Mouse (Mus musculus) forebrain, embryonic 11.5 days (tissue): ENCODE data around the gene Ercc8. TPM values are rescaled to one million over a fixed set of nuclear protein-coding genes. Genes with fewer than 3 reads are reported as not detected.

Experiments used
- ATAC-seq: fragments of 200-750 bp; cut with Nextera tagmentation; replicated peaks from 2 replicates; pipeline ENCODE4 v1.8.0; 2017; ENCODE audit warnings: moderate TSS enrichment; ENCODE audit not compliant: low FRiP score
- DNase-seq: peaks from one replicate; pipeline ENCODE4 v3.0.0-alpha.2; 2017; ENCODE audit warnings: low spot score
- H3K27ac ChIP-seq: fragments of 300-500 bp; sonication (generic); 2 replicates; pipeline ENCODE4 v1.5.1; 2014; ENCODE audit warnings: low read depth, low read length
- H3K27me3 ChIP-seq: fragments of 300-500 bp; sonication (generic); 2 replicates; pipeline ENCODE4 v1.6.1; 2014; ENCODE audit warnings: mild to moderate bottlenecking, low read length, mixed read lengths; ENCODE audit not compliant: control insufficient read depth, insufficient read depth
- H3K36me3 ChIP-seq: fragments of 300-500 bp; sonication (generic); 2 replicates; pipeline ENCODE4 v1.6.1; 2014; ENCODE audit warnings: mild to moderate bottlenecking, low read length, moderate library complexity, mixed read lengths; ENCODE audit not compliant: control insufficient read depth, insufficient read depth
- H3K4me1 ChIP-seq: fragments of 300-500 bp; sonication (generic); replicated peaks from 2 replicates; pipeline ENCODE4 v1.6.1; 2014; ENCODE audit warnings: low read length, mixed read lengths; ENCODE audit not compliant: control insufficient read depth, insufficient read depth
- H3K4me2 ChIP-seq: fragments of 300-500 bp; sonication (generic); 2 replicates; pipeline ENCODE4 v1.6.1; 2014; ENCODE audit warnings: low read depth, mild to moderate bottlenecking, low read length, moderate library complexity, mixed read lengths; ENCODE audit not compliant: severe bottlenecking
- H3K4me3 ChIP-seq: fragments of 300-500 bp; sonication (generic); 2 replicates; pipeline ENCODE4 v1.5.1; 2014; ENCODE audit warnings: low read depth, low read length
- H3K9ac ChIP-seq: fragments of 300-500 bp; sonication (generic); 2 replicates; pipeline ENCODE4 v1.6.1; 2014; ENCODE audit warnings: low read length
- H3K9me3 ChIP-seq: fragments of 300-500 bp; sonication (generic); 2 replicates; pipeline ENCODE4 v1.6.1; 2016; ENCODE audit warnings: low read length, mixed read lengths; ENCODE audit not compliant: control insufficient read depth
- WGBS: fragments of 180-500 bp; shearing (Covaris S2); extraction: QIAGEN DNeasy Blood & Tissue Kit; methylation state at CpG from one replicate; pipeline ENCODE4 v1.1.7; 2014; 5-methylcytosine and 5-hydroxymethylcytosine counted together
- polyA plus RNA-seq: library from polyadenylated mRNA; unstranded; fragments of >200 nt; fragmentation: Nextera tagmentation; extraction: Ambion mirVana; gene quantifications from 2 replicates; pipeline ENCODE4 v1.2.1, GENCODE M21; 2014

Ercc8 gene
- polyA plus RNA-seq, 1 experiment from 2014 or later = 26.7 TPM

DNA sequence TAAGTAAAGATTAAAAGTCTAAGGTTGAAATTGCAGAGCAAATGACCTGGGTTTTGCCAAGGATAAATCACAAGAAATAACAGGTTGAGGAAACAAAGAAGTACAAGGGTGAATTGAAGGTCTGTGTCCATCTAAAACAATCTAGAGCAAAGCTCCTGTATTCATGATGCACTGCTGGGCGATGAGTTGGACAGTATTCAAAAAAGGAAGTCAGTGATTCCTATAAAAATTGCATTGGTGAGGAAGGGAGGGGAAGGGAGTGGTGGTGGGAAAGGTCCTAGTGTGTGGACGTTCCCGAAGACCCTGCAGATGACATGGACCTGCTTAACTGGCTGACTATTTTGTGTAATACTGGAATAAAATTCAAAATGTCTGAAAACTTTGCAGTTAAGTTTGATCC lies 6.1 kb downstream of the Ercc8 start:
- Histone ChIP-seq H3K27ac (no peak overlapping the region), H3K27me3 (no peaks in the 10 kb centered on the region), H3K4me1 (peaks cover 3% of the 10 kb centered on the region; the same call in 1 of the 2 replicates), H3K4me2 (no peak overlapping the region), H3K9me3 (no peaks in the 10 kb centered on the region), H3K4me3 (no peak overlapping the region), H3K9ac (no peak overlapping the region), H3K36me3 (no peaks in the 10 kb centered on the region)
- 92% methylated on average over 3 of the region's 3 CpGs for WGBS
- no peak for DNase-seq
- ATAC-seq = no peak

DNA sequence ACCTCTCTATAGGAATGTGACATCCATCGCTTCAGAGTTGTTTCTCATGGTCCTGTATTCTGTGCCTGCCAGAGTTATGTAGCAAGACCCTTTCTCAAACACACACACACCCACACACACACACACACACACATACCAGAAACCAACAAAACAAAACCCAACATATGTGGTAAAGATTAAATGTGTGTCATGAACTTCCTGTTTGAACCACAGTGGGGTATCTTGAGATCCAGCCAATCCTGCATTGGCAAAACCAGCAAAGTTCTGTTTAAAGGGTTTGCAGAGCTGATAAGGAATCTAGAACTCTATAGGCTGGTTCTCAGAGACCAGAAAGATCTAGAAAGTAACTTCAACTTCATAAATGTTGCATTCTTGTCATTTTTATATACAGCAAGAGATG lies 11.5 kb downstream of the Ercc8 start:
- WGBS = 80% methylated on average over 1 of the region's 1 CpGs
- no peak overlapping the region for H3K4me3 ChIP-seq
- no peaks in the 10 kb centered on the region for H3K9me3 ChIP-seq
- no peak overlapping the region for H3K27ac ChIP-seq
- H3K4me2 ChIP-seq = no peak overlapping the region
- no peak overlapping the region for H3K9ac ChIP-seq
- H3K36me3 ChIP-seq = peaks cover 3% of the 10 kb centered on the region; the same call in 1 of the 2 replicates
- ATAC-seq = no peak
- no peaks in the 10 kb centered on the region for H3K27me3 ChIP-seq
- no peak for DNase-seq
- no peaks in the 10 kb centered on the region for H3K4me1 ChIP-seq

GRCm38 (mm10) chr13:108170511-108170910 lies 12.0 kb downstream of the Ercc8 start:
- no peak for ATAC-seq
- DNase-seq = no peak
- Histone ChIP-seq H3K27ac (no peak overlapping the region), H3K9ac (no peak overlapping the region), H3K36me3 (peaks cover 3% of the 10 kb centered on the region; the same call in 1 of the 2 replicates), H3K9me3 (no peaks in the 10 kb centered on the region), H3K4me3 (no peak overlapping the region), H3K4me1 (no peaks in the 10 kb centered on the region), H3K4me2 (no peak overlapping the region), H3K27me3 (no peaks in the 10 kb centered on the region)
- 92% methylated on average over 8 of the region's 8 CpGs for WGBS

- Histone ChIP-seq H3K36me3 (peaks cover 1% of the 10 kb centered on the region; the same call in 1 of the 2 replicates), H3K4me2 (no peak overlapping the region), H3K27ac (no peak overlapping the region), H3K27me3 (no peaks in the 10 kb centered on the region), H3K4me1 (no peaks in the 10 kb centered on the region), H3K9ac (no peak overlapping the region), H3K9me3 (no peaks in the 10 kb centered on the region), H3K4me3 (no peak overlapping the region)
- WGBS = 90% methylated on average over 8 of the region's 8 CpGs
- DNase-seq (no peak), ATAC-seq (no peak)
Observed at GRCm38 (mm10) chr13:108179618-108180017, 21.1 kb downstream of the Ercc8 start.

DNA sequence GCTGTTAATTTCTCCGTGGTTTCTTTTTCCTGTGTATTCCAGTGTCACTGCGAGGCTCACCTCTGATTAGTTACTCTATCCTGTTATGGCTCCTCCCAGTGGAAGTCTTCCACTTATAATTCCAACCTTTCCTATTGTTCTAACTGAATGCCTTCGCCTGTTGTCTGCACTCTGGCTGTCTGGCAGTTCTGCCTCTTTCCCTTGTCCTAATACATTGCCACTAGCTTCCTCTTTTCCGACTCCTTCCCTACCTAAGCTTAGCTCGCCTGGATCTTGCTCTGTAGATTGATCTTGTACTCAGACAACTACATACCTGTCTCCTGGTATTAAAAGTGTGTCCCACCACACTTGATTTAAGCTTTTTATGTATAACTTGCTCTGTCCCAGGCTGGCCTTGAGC lies 22.3 kb downstream of the Ercc8 start:
- ATAC-seq (no peak), DNase-seq (no peak)
- Histone ChIP-seq H3K4me3 (no peak overlapping the region), H3K4me1 (no peaks in the 10 kb centered on the region), H3K27ac (no peak overlapping the region), H3K9me3 (no peaks in the 10 kb centered on the region), H3K27me3 (no peaks in the 10 kb centered on the region), H3K4me2 (no peak overlapping the region), H3K9ac (no peak overlapping the region), H3K36me3 (peaks cover 4% of the 10 kb centered on the region; the same call in 1 of the 2 replicates)
- WGBS = 91% methylated on average over 5 of the region's 5 CpGs

- H3K9me3 ChIP-seq = no peaks in the 10 kb centered on the region
- ATAC-seq (no peak), DNase-seq (no peak)
- H3K9ac ChIP-seq = no peak overlapping the region
- peaks cover 4% of the 10 kb centered on the region; the same call in 1 of the 2 replicates for H3K36me3 ChIP-seq
- H3K27ac ChIP-seq = no peak overlapping the region
- H3K4me3 ChIP-seq = no peak overlapping the region
- H3K4me1 ChIP-seq = no peaks in the 10 kb centered on the region
- no peak overlapping the region for H3K4me2 ChIP-seq
- no peaks in the 10 kb centered on the region for H3K27me3 ChIP-seq
Observed at GRCm38 (mm10) chr13:108184743-108185255, 26.3 kb downstream of the Ercc8 start.

DNA sequence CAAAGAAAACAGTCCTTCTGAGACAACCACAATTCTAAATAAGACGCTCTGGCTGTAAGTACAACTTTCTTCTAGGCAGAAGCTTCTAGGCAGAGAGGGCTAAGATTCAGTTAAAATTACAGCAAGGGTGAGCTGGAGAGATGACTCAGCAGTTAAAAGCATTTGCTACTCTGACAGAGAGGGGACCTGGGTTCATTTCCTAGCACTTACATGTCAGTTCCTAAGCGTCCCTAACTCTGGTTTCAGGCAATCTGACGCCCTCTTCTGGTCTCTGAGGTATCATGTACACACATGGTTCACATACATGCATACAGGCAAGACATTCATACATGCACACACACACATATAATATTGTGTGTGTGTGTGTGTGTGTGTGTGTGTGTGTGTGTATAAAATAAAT lies 27.0 kb downstream of the Ercc8 start:
- Histone ChIP-seq H3K27me3 (no peaks in the 10 kb centered on the region), H3K36me3 (peaks cover 4% of the 10 kb centered on the region; the same call in 1 of the 2 replicates), H3K9ac (no peak overlapping the region), H3K27ac (no peak overlapping the region), H3K4me3 (no peak overlapping the region), H3K4me1 (no peaks in the 10 kb centered on the region), H3K9me3 (no peaks in the 10 kb centered on the region), H3K4me2 (no peak overlapping the region)
- DNase-seq (no peak), ATAC-seq (no peak)
- 93% methylated on average over 3 of the region's 3 CpGs for WGBS

DNA sequence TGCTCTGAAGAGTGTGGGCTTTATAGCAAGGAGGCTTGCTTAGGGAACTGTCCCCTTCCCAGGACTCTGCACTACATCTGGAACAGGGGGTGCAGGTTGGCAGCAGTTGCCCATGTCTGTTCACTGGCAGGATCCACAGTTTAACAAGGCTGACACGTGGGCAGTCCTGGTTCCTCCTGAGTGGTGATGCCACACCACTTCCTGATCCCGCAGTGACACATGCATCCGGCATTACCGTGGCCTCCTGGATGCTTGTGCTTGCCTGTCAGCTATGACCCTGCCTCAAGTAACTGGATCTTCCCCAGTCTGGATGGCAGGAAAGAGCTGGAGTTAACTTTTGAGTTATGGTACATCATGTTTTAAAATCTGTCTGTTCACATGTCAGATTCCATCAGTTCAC lies 29.5 kb downstream of the Ercc8 start:
- Histone ChIP-seq H3K27me3 (no peaks in the 10 kb centered on the region), H3K36me3 (peaks cover 4% of the 10 kb centered on the region; the same call in 1 of the 2 replicates), H3K4me2 (no peak overlapping the region), H3K27ac (no peak overlapping the region), H3K4me3 (no peak overlapping the region), H3K9me3 (no peaks in the 10 kb centered on the region), H3K9ac (no peak overlapping the region), H3K4me1 (no peaks in the 10 kb centered on the region)
- DNase-seq (no peak), ATAC-seq (no peak)
- 93% methylated on average over 4 of the region's 4 CpGs for WGBS

DNA sequence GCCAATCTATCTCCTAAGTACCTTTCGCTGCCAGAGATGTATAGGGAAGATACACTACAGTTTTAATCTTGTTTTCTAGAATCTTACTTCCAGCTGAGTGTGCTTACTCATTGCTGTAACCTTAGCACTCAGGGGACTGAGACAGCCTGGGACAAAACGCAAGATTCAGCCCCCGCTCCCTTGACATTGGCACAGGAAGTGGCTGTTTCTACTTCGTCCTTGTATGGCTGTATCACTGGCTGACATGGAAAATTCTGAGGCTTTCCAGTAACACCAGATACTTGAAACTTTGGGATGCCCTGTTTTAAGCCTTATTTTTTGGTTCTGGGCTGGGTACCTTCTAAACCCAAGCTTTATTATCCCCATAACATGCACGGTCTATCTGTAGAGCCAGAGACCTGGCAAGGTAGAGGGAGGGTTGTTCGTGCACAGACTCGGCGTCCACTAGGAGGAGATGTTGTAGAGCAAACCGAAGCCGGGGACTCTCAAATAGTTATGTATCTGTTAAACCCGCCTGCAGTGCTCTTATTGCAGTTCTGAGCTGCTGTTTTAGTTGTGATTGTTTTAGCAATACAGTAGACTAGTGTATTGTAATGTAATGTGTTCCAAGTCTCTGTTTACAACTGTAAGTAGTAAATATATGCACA lies 32.7 kb downstream of the Ercc8 start:
- no peak overlapping the region for H3K4me3 ChIP-seq
- no peak overlapping the region for H3K4me2 ChIP-seq
- WGBS = 65% methylated on average over 11 of the region's 11 CpGs
- no peaks in the 10 kb centered on the region for H3K4me1 ChIP-seq
- H3K27me3 ChIP-seq = no peaks in the 10 kb centered on the region
- peaks cover 3% of the 10 kb centered on the region for H3K36me3 ChIP-seq
- no peak overlapping the region for H3K9ac ChIP-seq
- no peak overlapping the region for H3K27ac ChIP-seq
- peak; percentile 62 for DNase-seq
- H3K9me3 ChIP-seq = no peaks in the 10 kb centered on the region
- no peak for ATAC-seq
